Mouse (Mus musculus) mesoderm, embryonic 11.5 days (tissue): ENCODE measurements at regions not wholly inside any gene's neighbourhood (a gene's known extent, or its start where the extent isn't known, plus 50 kb on each side); places are given as distances from the start of the nearest gene placed in this dataset.

Experiments used
- DNase-seq: peaks from one replicate; pipeline ENCODE4 v3.0.0-alpha.2; 2012; ENCODE audit warnings: low read depth, low spot score

- DNase-seq, result peak; percentile 77
These were observed 109.6 kb upstream of the Habp2 start for GRCm38 (mm10) chr19:56177231-56177745.

GRCm38 (mm10) chr19:56185756-56186155, 101.2 kb upstream of the Habp2 start:
- DNase-seq, result no peak

- DNase-seq, result no peak
These were observed 97.8 kb upstream of the Habp2 start for GRCm38 (mm10) chr19:56189185-56189584.

GRCm38 (mm10) chr19:56190222-56190621, 96.7 kb upstream of the Habp2 start:
- no peak for DNase-seq

GRCm38 (mm10) chr19:56198474-56199236, 88.3 kb upstream of the Habp2 start:
- DNase-seq, result no peak

- DNase-seq, result no peak
These were observed 87.4 kb upstream of the Habp2 start for GRCm38 (mm10) chr19:56199401-56200150.

GRCm38 (mm10) chr19:56201007-56201682, 85.8 kb upstream of the Habp2 start:
- DNase-seq, result no peak

- DNase-seq, result peak; percentile 63
These were observed 85.0 kb upstream of the Habp2 start for GRCm38 (mm10) chr19:56201738-56202480.

- DNase-seq, result no peak
These were observed 84.3 kb upstream of the Habp2 start for GRCm38 (mm10) chr19:56202481-56203130.

- DNase-seq, result no peak
These were observed 68.4 kb upstream of the Habp2 start for GRCm38 (mm10) chr19:56218536-56218935.

- DNase-seq, result no peak
These were observed 66.1 kb upstream of the Habp2 start for GRCm38 (mm10) chr19:56220724-56221407.

GRCm38 (mm10) chr19:56222496-56222895, 64.4 kb upstream of the Habp2 start:
- DNase-seq, result no peak

GRCm38 (mm10) chr19:56225039-56225438, 61.9 kb upstream of the Habp2 start:
- no peak for DNase-seq

- DNase-seq, result no peak
These were observed 61.4 kb upstream of the Habp2 start for GRCm38 (mm10) chr19:56225518-56225917.

GRCm38 (mm10) chr19:56228586-56228985, 58.4 kb upstream of the Habp2 start:
- DNase-seq, result no peak

GRCm38 (mm10) chr19:56231430-56231829, 55.5 kb upstream of the Habp2 start:
- no peak for DNase-seq

- DNase-seq, result no peak
These were observed 55.1 kb upstream of the Habp2 start for GRCm38 (mm10) chr19:56231849-56232248.

- DNase-seq, result no peak
These were observed 54.7 kb upstream of the Habp2 start for GRCm38 (mm10) chr19:56232269-56232668.

GRCm38 (mm10) chr19:56232950-56233349, 54.0 kb upstream of the Habp2 start:
- no peak for DNase-seq

- DNase-seq, result no peak
These were observed 51.9 kb upstream of the Habp2 start for GRCm38 (mm10) chr19:56235040-56235439.
